Mouse (Mus musculus): ENCODE measurements around the gene Dnajc13.

Gene Dnajc13

GRCm38 (mm10) chr9:104182328-104182727 is 80.4 kb downstream of the Dnajc13 start:
- DNase-seq = no peak

- no peak for DNase-seq
Measured at GRCm38 (mm10) chr9:104181626-104182025, 81.1 kb downstream of the Dnajc13 start.

GRCm38 (mm10) chr9:104180046-104180445 is 82.7 kb downstream of the Dnajc13 start:
- DNase-seq = no peak

- no peak for DNase-seq
Measured at GRCm38 (mm10) chr9:104172342-104172741, 90.4 kb downstream of the Dnajc13 start.

- no peak for DNase-seq
Measured at GRCm38 (mm10) chr9:104171651-104172050, 91.1 kb downstream of the Dnajc13 start.

GRCm38 (mm10) chr9:104169986-104170385 is 92.7 kb downstream of the Dnajc13 start:
- no peak for DNase-seq

GRCm38 (mm10) chr9:104165926-104166325 is 96.8 kb downstream of the Dnajc13 start:
- no peak for DNase-seq

- DNase-seq = no peak
Measured at GRCm38 (mm10) chr9:104164194-104164593, 98.5 kb downstream of the Dnajc13 start.

DNA sequence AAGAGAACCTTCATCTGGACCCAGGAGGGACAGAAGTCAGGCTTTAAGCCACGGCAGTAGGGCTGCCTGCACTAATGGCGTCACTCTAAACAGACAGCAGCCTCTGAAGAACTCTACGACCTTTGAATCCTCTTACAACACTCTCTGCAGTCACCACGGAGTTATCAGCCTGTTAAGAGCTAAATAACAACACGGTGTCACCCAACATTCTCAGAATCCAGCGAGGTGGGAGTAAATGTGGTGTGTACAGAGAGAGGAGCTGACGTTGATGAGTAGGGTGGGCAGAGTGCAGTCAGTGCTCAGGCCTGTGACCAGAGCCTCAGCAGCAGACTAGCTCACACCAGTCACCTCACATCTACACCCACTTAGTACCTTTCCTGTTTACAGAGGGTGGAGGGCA is 101.6 kb downstream of the Dnajc13 start:
- no peak for DNase-seq

GRCm38 (mm10) chr9:104157291-104157690 is 105.4 kb downstream of the Dnajc13 start:
- DNase-seq = no peak

GRCm38 (mm10) chr9:104156506-104156905 is 106.2 kb downstream of the Dnajc13 start:
- DNase-seq = no peak

DNA sequence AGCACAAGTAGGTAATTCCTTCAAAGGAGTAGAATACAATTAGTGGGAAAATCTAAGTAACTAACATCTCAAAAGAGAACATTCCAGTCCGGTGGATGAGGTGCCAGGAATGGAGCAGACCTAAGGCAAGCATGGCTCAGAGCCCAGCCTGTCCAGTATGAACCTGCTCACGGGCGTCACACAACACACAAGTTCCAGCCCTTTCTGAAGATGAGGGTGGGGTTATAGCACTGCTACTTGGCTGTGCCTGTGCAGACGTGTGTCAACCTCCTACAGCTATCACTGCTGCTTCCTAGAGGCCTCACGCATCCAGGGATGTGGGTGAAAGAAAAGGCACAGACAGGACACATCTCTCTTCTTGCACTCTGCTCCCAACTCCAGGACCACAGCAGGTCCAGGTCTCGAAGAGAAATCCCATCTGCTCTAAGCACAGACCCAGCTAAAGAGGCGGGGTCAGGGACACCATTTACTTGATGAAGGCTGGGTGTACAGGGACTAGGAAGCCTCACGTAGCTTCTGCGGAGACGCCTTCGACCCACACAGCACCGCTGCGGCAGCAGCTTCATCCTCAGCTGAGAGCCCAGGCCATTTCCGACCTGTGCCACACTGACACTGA is 107.5 kb downstream of the Dnajc13 start:
- no peak for DNase-seq

GRCm38 (mm10) chr9:104152121-104152520 is 110.6 kb downstream of the Dnajc13 start:
- no peak for DNase-seq

DNA sequence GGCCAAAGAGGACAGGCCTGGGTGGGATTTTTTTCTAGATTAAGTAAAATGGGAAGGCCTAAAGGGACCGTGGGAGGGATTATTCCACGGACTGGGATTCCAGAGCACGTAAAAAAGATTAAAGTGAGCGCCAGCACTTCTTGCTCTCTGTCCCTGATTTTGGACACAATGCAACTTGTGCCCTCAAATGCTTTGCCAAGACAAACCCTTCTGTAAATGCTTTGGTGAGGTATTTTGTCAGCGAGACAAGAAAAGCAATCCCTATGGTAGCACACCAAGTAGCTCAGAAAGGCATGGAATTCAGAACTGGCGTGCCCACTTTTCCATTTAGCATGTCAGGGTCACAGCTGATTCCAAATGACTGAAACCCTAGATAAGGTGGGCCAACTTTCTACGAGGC is 113.8 kb downstream of the Dnajc13 start:
- no peak for DNase-seq

DNA sequence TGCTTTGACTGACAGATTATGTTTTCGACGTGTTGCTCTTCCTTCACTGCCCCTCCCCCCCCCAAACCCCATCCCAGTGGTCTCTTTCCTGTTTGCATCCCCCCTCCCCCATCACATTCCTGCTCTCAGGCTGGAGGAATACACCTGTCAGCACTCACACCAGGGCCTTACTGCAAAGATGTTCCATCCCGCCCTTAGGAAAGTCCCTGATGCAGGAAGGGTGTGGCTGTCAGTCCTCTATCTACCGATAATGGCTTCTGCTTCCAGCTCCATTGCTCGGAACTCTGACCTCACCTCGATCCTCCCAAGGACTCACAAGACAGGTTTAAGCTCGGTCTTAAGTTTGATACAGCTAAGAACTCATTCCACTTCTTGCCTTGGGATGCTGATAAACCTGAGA is 116.0 kb downstream of the Dnajc13 start:
- no peak for DNase-seq

DNA sequence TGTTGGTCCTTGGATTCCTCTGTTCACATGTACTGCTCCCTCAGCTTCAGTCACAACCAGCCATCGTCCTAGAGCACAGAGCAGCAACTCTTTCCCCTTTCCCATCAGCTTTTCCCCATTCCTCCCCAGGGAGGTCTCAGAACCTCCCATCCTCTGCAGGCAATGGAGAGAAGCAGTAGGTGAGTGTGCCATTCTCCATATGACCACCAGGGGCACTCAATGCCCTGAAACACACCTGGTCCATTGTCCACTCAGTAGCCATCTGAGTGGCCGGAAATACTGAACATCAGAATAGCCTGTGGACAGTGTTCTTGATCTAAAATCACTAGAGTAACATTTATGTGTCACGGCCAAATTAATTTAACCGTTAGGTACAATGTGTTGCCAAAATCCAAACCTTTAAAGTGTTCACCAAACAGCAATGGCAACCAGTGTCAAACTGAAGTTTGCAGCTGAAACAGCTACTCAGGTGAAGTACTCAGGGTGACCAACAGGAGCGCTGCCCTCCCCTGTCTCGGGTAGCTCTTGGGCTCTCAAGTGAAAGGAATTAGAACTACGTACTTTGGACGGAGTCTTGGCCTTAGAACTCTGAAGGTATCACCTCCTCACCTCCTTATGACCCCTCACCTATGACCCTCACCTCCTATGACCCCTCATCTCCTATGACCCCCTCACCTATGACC is 118.3 kb downstream of the Dnajc13 start:
- no peak for DNase-seq

DNA sequence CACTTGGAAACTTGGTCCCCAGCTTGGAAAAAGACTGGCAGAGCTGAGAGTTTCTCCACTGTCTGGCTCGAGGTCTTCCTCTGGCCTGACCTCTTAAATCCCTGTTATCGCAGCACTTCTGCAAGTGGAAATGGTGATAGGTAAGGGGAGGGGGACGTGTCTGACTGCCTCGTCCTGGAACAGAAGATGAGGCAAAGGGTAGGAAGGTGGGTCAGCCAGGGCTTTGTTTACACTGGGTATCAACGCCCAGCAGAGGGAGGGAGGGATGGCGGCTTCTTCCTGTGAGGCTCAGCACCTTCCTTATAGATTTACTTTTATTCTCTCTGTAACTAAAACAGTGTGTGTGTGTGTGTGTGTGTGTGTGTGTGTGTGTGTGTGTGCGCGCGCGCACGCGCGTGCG is 119.9 kb downstream of the Dnajc13 start:
- no peak for DNase-seq

DNA sequence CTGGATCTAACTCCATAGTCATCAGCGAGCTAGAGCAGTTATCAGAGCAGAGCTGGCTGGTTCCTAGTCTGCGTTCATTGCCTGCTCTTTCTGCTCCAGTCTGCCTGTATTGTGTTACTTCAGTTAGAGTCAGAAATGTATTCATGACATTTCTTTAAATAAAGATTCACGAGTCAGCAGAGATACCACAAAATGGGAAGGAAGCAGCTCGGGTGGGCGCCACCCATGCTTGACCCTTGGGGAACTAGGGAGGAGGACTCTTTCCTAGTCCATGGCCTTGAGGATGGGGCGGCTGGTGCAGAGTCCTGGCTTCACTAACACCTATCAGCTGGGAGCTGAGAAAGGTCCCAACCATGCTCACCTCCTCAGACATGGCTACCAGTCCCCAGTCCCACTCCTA is 122.4 kb downstream of the Dnajc13 start:
- DNase-seq = no peak

DNA sequence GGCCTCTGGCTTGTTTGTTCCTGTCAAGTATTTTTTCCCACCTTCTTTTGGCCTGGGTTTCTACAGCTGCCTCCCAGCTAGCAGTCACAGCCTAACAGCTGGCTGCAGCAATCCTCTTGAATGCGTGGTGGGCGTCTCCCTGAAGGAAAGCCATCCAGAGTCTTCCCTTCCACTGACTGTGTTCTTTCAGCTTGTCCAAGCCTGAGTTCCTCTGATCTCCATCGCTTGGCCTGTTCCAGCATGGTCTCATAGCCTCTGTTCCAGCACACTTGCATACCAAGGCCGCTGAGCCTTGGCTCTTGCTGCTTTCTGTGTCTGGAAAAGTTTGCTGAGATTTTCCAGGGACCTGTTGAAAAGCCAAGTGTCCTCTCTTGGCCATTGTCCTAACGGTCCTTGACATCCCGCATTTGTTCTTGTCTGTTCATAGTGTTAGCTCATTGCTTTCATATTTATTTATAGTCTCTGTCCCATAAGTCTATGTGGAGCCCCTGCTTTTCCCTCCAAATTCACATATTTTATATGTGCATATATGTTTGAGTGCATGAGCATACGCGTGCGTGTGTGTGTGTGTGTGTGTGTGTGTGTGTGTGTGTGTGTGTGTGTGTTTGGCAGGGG is 132.5 kb downstream of the Dnajc13 start:
- no peak for DNase-seq

DNA sequence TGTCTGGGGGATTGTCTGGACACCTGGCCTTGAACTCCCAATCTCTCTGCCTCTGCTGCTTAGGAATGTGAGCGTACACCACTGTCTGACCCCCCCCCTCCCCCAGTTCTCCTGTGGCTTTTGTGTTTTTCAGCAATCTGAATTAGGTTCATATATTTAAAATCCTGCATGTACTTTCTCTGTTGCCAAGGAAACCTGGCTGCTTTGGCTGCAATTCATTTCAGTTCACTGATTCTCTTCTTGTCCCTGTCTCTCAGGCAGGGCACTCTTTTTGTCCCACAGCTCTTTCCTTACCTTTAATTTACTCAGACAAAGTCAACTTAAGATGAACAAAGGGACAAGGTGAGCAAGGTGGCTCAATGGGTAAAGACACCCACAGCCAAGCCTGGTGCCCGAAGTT is 134.6 kb downstream of the Dnajc13 start:
- no peak for DNase-seq

- no peak for DNase-seq
Measured at GRCm38 (mm10) chr9:104126833-104127232, 135.9 kb downstream of the Dnajc13 start, which contains the start of gene Ackr4. Ackr4 (minus strand) TSS chr9:104126933.

- no peak for DNase-seq
Measured at GRCm38 (mm10) chr9:104123622-104124021, 139.1 kb downstream of the Dnajc13 start.

DNA sequence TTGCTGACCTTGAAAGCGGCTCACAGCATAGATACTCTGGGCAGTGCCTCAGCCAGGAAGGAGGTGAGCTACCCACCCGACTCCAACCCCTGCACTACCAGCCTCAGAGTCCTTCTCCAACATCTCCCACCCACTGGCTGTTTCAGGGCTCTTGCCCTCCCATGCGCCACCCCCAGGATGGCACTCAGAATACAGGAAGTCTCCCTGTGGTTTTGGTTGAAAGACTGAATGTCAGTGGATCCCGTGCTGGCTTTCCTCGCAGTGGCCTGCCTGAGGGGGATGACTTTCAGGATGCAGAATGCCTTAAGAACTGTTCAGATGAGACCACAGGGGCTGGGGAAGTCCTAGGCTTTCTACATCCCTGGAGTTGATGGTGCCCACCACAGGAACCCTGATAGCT is 139.6 kb downstream of the Dnajc13 start:
- no peak for DNase-seq

DNA sequence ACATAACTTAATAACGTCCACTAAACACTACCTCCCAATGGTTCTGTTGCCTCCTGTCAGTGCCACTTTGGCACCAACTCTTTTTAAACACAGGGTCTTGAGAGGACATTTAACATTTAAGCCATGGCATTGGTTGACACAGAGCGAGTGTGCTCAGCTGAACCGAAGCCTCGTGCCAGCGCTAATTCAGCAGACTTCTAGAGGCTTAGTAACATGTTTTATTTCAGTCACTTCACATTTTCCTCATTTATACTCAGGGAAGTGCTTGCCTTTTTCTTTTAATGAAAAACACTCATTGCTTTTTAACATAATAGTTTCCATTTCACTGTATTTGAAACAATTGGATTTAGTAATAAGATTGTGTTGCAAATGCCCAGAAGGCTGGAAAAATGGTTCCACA is 153.6 kb downstream of the Dnajc13 start:
- DNase-seq = no peak

Data from spleen, adult 18-20 months (tissue).